Mouse (Mus musculus) cortical plate, adult 2 months (tissue): ENCODE results near the gene Gins1. TPM values are rescaled to one million over a fixed set of nuclear protein-coding genes. Genes with fewer than 3 reads are reported as not detected.
"Not testable (repeated sequence)": the region's sequence is repeated elsewhere in the genome, so short reads cannot be mapped to it uniquely, and the experiment has no call there.

Experiments used
- H3K27ac ChIP-seq: fragments of 200-500 bp; 2 replicates; pipeline ENCODE4 v1.5.1; 2012; ENCODE audit warnings: low read length, control low read depth, inconsistent platforms; ENCODE audit not compliant: insufficient read depth
- H3K4me1 ChIP-seq: fragments of 200-500 bp; 2 replicates; pipeline ENCODE4 v1.6.1; 2011; ENCODE audit warnings: low read length; ENCODE audit not compliant: control insufficient read depth, insufficient read depth
- H3K4me3 ChIP-seq: fragments of 200-500 bp; 2 replicates; pipeline ENCODE4 v1.5.1; 2011; ENCODE audit warnings: mild to moderate bottlenecking, low read length, control low read depth; ENCODE audit not compliant: insufficient read depth
- CTCF ChIP-seq: fragments of 200-500 bp; IDR thresholded peaks from 2 replicates; pipeline ENCODE4 v1.5.1; 2011; ENCODE audit warnings: mild to moderate bottlenecking, control low read depth, low read length; ENCODE audit not compliant: insufficient read depth; ENCODE audit errors: extremely low read depth
- POLR2A ChIP-seq: fragments of 200-500 bp; IDR thresholded peaks from 2 replicates; pipeline ENCODE4 v1.6.1; 2011; ENCODE audit warnings: mild to moderate bottlenecking, low read length, control low read depth; ENCODE audit not compliant: insufficient read depth; ENCODE audit errors: extremely low read depth
- polyA plus RNA-seq: library from polyadenylated mRNA; depleted of rRNA; stranded (reverse); fragments of >200 nt; gene quantifications from 2 replicates; pipeline ENCODE4 v1.2.3, GENCODE M21; 2012

The Gins1 gene
- polyA plus RNA-seq, 1 experiment, result 1.9 TPM

- Histone ChIP-seq H3K4me3 (no peak overlapping the region), H3K4me1 (no peaks in the 10 kb centered on the region), H3K27ac (no peak overlapping the region)
- TF ChIP-seq CTCF (no peak), POLR2A (no peak)
Measured at GRCm38 (mm10) chr2:150884075-150884778, 21.0 kb upstream of the Gins1 start.

- Histone ChIP-seq H3K27ac (no peak overlapping the region), H3K4me3 (no peak overlapping the region), H3K4me1 (no peaks in the 10 kb centered on the region)
- TF ChIP-seq CTCF (no peak), POLR2A (no peak)
Measured at GRCm38 (mm10) chr2:150884779-150885110, 20.5 kb upstream of the Gins1 start.

- TF ChIP-seq POLR2A (no peak), CTCF (no peak)
- Histone ChIP-seq H3K4me3 (no peak overlapping the region), H3K4me1 (no peaks in the 10 kb centered on the region), H3K27ac (no peak overlapping the region)
Measured at GRCm38 (mm10) chr2:150885814-150886213, 19.4 kb upstream of the Gins1 start.

- Histone ChIP-seq H3K27ac (no peak overlapping the region), H3K4me3 (no peak overlapping the region)
- TF ChIP-seq CTCF (no peak), POLR2A (no peak)
Measured at GRCm38 (mm10) chr2:150886315-150886714, 18.9 kb upstream of the Gins1 start.

GRCm38 (mm10) chr2:150887370-150887769 lies 17.8 kb upstream of the Gins1 start:
- Histone ChIP-seq H3K4me3 (no peak overlapping the region), H3K4me1 (no peaks in the 10 kb centered on the region), H3K27ac (no peak overlapping the region)
- TF ChIP-seq POLR2A, result no peak
- TF ChIP-seq CTCF, result no peak

More at GRCm38 (mm10) chr2:150886315-150886714, 18.9 kb upstream of the Gins1 start:
- no peaks in the 10 kb centered on the region for H3K4me1 ChIP-seq

GRCm38 (mm10) chr2:150894617-150895267 lies 10.5 kb upstream of the Gins1 start:
- TF ChIP-seq POLR2A, result no peak
- no peak for TF ChIP-seq CTCF
- H3K4me1 ChIP-seq, result peaks cover 5% of the 10 kb centered on the region
- no peak overlapping the region for H3K27ac ChIP-seq
- no peak overlapping the region for H3K4me3 ChIP-seq

- no peak overlapping the region for H3K4me3 ChIP-seq
- H3K4me1 ChIP-seq, result peaks cover 7% of the 10 kb centered on the region
- no peak overlapping the region for H3K27ac ChIP-seq
- TF ChIP-seq POLR2A (no peak), CTCF (no peak)
Measured at GRCm38 (mm10) chr2:150895691-150896252, 9.4 kb upstream of the Gins1 start.

GRCm38 (mm10) chr2:150900341-150900740 lies 4.9 kb upstream of the Gins1 start:
- no peak for TF ChIP-seq POLR2A
- TF ChIP-seq CTCF, result no peak

GRCm38 (mm10) chr2:150902347-150902746 lies 2.9 kb upstream of the Gins1 start:
- TF ChIP-seq CTCF (no peak), POLR2A (no peak)
- no peak overlapping the region for H3K27ac ChIP-seq
- H3K4me3 ChIP-seq, result peak overlapping the region; percentile 72; the same call in 1 of the 2 replicates
- H3K4me1 ChIP-seq, result peaks cover 12% of the 10 kb centered on the region

More at GRCm38 (mm10) chr2:150900341-150900740, 4.9 kb upstream of the Gins1 start:
- peaks cover 12% of the 10 kb centered on the region for H3K4me1 ChIP-seq
- no peak overlapping the region for H3K4me3 ChIP-seq
- H3K27ac ChIP-seq, result no peak overlapping the region

GRCm38 (mm10) chr2:150904272-150904935 lies 796 bp upstream of the Gins1 start, which contains the start of gene Abhd12:
Gene Abhd12, minus strand, starts transcription at chr2:150904741.
- Histone ChIP-seq H3K4me3 (peak within 1 kb of the TSS; percentile 72), H3K4me1 (peaks cover 7% of the 10 kb centered on the region; the same call in 1 of the 2 replicates), H3K27ac (peak within 1 kb of the TSS; percentile 85)
- TF ChIP-seq CTCF, result no peak
- peak; percentile 83 for TF ChIP-seq POLR2A

GRCm38 (mm10) chr2:150908881-150909280 lies 3.7 kb downstream of the Gins1 start:
- not testable (repeated sequence) for H3K27ac ChIP-seq, H3K4me1 ChIP-seq, H3K4me3 ChIP-seq
